Mouse (Mus musculus): ENCODE results near the gene Cd63. TPM values are rescaled to one million over a fixed set of nuclear protein-coding genes. Genes with fewer than 3 reads are reported as not detected.

The Cd63 gene
- polyA plus RNA-seq, 1 experiment, result 2,403 TPM

DNA sequence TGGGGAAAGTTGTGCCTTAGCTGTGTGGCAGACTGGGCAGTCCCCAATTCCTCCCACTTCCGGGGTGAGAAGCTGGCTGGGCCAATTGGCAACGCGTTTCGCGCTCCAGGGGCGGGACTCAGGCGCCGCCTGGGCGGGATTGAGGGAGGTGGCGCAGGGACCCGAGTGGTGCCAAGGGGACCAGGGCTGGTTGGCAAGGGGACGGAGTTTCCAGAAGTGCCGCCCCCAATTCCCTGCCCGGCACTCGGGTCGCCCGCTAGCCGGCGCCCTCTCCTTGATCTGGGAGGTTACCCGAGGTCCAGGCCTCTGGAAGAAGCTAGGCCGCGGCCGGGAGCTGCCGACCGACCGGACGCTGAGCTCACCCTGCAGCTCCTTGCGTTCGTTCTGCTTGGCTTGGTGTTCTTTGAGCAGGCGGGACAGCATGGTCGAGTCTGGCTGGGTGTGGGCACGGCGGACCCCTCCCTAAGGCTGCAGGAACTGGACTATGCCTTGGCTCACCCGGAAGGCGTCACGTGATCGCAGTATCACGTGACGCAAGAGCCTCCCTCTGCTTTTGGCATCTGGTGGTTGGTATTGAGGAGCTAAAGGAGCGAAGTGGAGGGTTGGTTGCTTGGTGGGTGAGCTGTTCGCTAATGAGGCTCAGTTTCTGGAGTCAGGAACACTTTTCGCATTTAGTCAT, 22.4 kb downstream of the Cd63 start:
- no peaks in the 10 kb centered on the region for H3K27me3 ChIP-seq (ENCODE audit: control insufficient read depth, insufficient read depth, insufficient read length)
- H3ac ChIP-seq (ENCODE audit: control insufficient read depth, insufficient read length), result peak overlapping the region; percentile 49
- peak; percentile 33 for TF ChIP-seq SRF (IDR thresholded peaks at IDR 0.05; ENCODE audit: control insufficient read depth, insufficient read length, low read depth)
- no peak for TF ChIP-seq MAX (IDR thresholded peaks at IDR 0.05; ENCODE audit: low read depth)
- no peak for TF ChIP-seq E2F4 (IDR thresholded peaks at IDR 0.05; ENCODE audit: insufficient read depth)
- TF ChIP-seq TCF12 (IDR thresholded peaks at IDR 0.05; ENCODE audit: insufficient read depth, poor library complexity, severe bottlenecking), result peak; percentile 1
- peak in 1 of 3 experiments; percentile 9 for TF ChIP-seq MYOG (IDR thresholded peaks at IDR 0.05; ENCODE audit: control insufficient read depth in 1 of 3, insufficient read depth in 1 of 3, insufficient read length in 2 of 3, low read depth in 2 of 3)
- TF ChIP-seq POLR2AphosphoS2 (IDR thresholded peaks at IDR 0.05; ENCODE audit: insufficient read length, low read depth), result peak; percentile 96
- no peak for TF ChIP-seq REST (IDR thresholded peaks at IDR 0.05; ENCODE audit: insufficient read depth, insufficient read length)
- TF ChIP-seq POLR2A (IDR thresholded peaks at IDR 0.05; ENCODE audit: insufficient read length, low read depth), result peak; percentile 88
- peak; percentile 100 for TF ChIP-seq USF1 (IDR thresholded peaks at IDR 0.05; ENCODE audit: low read depth)
- TF ChIP-seq MYOD1 (IDR thresholded peaks at IDR 0.05; ENCODE audit: control insufficient read depth in 1 of 3, insufficient read length in 2 of 3, low read depth in 2 of 3), result peak in 1 of 3 experiments; percentile 14
- TF ChIP-seq CEBPB (IDR thresholded peaks at IDR 0.05; ENCODE audit: insufficient read depth, poor library complexity, severe bottlenecking), result peak; percentile 29; the same call in 1 of the 2 replicates
- TF ChIP-seq TCF3 (IDR thresholded peaks at IDR 0.05; ENCODE audit: insufficient read length, low read depth), result no peak
- no peaks in the 10 kb centered on the region for H3K36me3 ChIP-seq (ENCODE audit: control insufficient read depth, insufficient read depth)
- H3K4me2 ChIP-seq (ENCODE audit: low read depth), result peak overlapping the region; percentile 96
- peak overlapping the region; percentile 34 for H3K4me3 ChIP-seq
- peaks cover 14% of the 10 kb centered on the region for H3K79me2 ChIP-seq (ENCODE audit: control insufficient read depth, insufficient read depth)

DNA sequence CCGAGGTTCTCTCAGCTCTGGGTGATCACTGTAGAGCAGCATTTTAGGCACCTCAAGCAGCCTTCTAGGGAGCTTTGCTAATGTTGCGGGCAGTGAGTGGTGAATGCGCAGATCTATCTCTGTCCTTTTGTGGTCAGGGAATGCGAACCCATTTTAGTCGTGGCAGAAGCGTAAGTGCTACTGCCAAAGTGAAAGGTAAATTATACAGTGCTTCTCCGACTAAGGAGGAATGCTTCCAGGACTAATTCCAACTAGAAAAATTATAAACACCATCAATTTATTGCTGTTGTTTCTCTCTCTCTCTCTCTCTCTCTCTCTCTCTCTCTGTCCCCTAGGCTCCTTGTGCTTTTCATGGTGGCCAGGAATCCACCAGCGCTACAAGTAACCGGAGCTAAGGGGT, 23.1 kb downstream of the Cd63 start, which contains the start of gene Bloc1s1:
Gene Bloc1s1, minus strand, starts transcription at position 101 of the 400 bp plus-strand sequence.
- H3K4me3 ChIP-seq, result peak within 1 kb of the TSS; percentile 34
- H3K36me3 ChIP-seq (ENCODE audit: control insufficient read depth, insufficient read depth), result no peaks in the 10 kb centered on the region
- peak within 1 kb of the TSS; percentile 96 for H3K4me2 ChIP-seq (ENCODE audit: low read depth)
- peak within 1 kb of the TSS; percentile 49 for H3ac ChIP-seq (ENCODE audit: control insufficient read depth, insufficient read length)
- H3K27me3 ChIP-seq (ENCODE audit: control insufficient read depth, insufficient read depth, insufficient read length), result no peaks in the 10 kb centered on the region
- TF ChIP-seq POLR2A (IDR thresholded peaks at IDR 0.05; ENCODE audit: insufficient read length, low read depth) (no peak), MYOD1 (IDR thresholded peaks at IDR 0.05; ENCODE audit: control insufficient read depth in 1 of 3, insufficient read length in 2 of 3, low read depth in 2 of 3) (no peak), MAX (IDR thresholded peaks at IDR 0.05; ENCODE audit: low read depth) (no peak), SRF (IDR thresholded peaks at IDR 0.05; ENCODE audit: control insufficient read depth, insufficient read length, low read depth) (no peak), E2F4 (IDR thresholded peaks at IDR 0.05; ENCODE audit: insufficient read depth) (no peak), REST (IDR thresholded peaks at IDR 0.05; ENCODE audit: insufficient read depth, insufficient read length) (no peak), POLR2AphosphoS2 (IDR thresholded peaks at IDR 0.05; ENCODE audit: insufficient read length, low read depth) (no peak), MYOG (IDR thresholded peaks at IDR 0.05; ENCODE audit: control insufficient read depth in 1 of 3, insufficient read depth in 1 of 3, insufficient read length in 2 of 3, low read depth in 2 of 3) (no peak), CEBPB (IDR thresholded peaks at IDR 0.05; ENCODE audit: insufficient read depth, poor library complexity, severe bottlenecking) (no peak), TCF12 (IDR thresholded peaks at IDR 0.05; ENCODE audit: insufficient read depth, poor library complexity, severe bottlenecking) (no peak)
- H3K79me2 ChIP-seq (ENCODE audit: control insufficient read depth, insufficient read depth), result peaks cover 14% of the 10 kb centered on the region

DNA sequence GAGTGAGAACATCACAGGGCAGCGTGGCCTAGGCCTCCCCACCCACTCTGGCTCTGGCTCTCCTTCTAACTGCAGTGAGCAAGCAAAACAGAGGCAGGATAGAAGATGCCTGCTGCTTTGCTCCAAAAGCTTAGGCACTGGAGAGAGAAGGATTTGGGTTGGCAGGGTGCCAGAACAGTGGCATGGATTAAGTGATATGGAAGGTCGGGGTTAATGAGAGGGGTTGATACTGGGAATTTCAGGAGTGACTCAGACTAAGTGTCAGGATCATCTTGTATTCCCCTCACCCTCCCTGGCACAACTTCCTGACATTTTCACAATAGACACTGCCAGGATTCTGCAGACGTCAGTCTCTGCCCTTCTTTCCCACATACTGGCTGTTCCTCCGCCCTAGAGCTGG, 27.6 kb downstream of the Cd63 start:
- TF ChIP-seq USF1 (IDR thresholded peaks at IDR 0.05; ENCODE audit: low read depth), result no peak
- TF ChIP-seq CEBPB (IDR thresholded peaks at IDR 0.05; ENCODE audit: insufficient read depth, poor library complexity, severe bottlenecking), result 0 out of 2 replicates have a peak, but pooled peaks have one; percentile 39

DNA sequence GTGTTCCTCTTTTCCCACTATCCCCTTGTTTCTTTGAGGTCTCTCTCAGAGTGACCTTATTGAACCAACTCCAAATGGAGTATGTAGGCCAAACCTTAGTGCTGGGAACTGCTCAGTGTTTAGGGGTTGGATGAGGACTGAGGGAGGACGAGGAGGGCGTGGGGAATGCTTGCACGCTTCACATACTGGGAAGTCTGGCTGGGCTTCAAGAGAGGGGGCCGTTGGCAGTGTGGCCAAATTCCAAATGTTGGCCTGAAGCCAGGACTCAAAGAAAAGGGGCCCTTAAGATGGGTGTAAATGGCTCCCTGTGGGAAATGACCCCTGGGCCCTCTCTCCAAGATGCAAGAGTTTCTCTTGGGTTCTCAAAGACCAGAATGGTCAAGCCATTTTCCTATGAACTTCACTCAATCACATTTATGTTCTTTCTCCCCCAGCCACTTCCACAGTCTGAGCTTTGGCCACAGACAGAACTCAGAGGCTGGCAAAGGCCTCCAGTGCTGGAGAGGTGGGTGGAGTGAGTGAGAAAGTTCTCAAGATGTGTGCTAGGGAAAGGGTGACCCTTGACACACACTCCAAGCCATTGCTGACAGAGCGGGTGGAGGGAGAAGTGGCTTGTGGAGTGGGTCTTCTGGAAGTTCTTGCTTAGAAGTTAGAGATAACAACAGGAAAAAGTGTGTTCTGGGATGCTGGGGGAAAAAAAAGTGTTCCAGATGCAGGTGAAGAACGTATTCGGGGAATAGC, 29.0 kb downstream of the Cd63 start:
- Histone ChIP-seq H3K79me2 (ENCODE audit: control insufficient read depth, insufficient read depth) (peaks cover 22% of the 10 kb centered on the region), H3K36me3 (ENCODE audit: control insufficient read depth, insufficient read depth) (no peaks in the 10 kb centered on the region), H3ac (ENCODE audit: control insufficient read depth, insufficient read length) (no peak overlapping the region), H3K27me3 (ENCODE audit: control insufficient read depth, insufficient read depth, insufficient read length) (no peaks in the 10 kb centered on the region), H3K4me2 (ENCODE audit: low read depth) (peak overlapping the region; percentile 32), H3K4me3 (no peak overlapping the region)
- TF ChIP-seq TCF3 (IDR thresholded peaks at IDR 0.05; ENCODE audit: insufficient read length, low read depth), result no peak
- TF ChIP-seq POLR2AphosphoS2 (IDR thresholded peaks at IDR 0.05; ENCODE audit: insufficient read length, low read depth), result no peak
- no peak for TF ChIP-seq POLR2A (IDR thresholded peaks at IDR 0.05; ENCODE audit: insufficient read length, low read depth)
- no peak for TF ChIP-seq USF1 (IDR thresholded peaks at IDR 0.05; ENCODE audit: low read depth)
- no peak for TF ChIP-seq SRF (IDR thresholded peaks at IDR 0.05; ENCODE audit: control insufficient read depth, insufficient read length, low read depth)
- no peak for TF ChIP-seq CEBPB (IDR thresholded peaks at IDR 0.05; ENCODE audit: insufficient read depth, poor library complexity, severe bottlenecking)
- TF ChIP-seq REST (IDR thresholded peaks at IDR 0.05; ENCODE audit: insufficient read depth, insufficient read length), result no peak
- no peak for TF ChIP-seq MYOG (IDR thresholded peaks at IDR 0.05; ENCODE audit: control insufficient read depth in 1 of 3, insufficient read depth in 1 of 3, insufficient read length in 2 of 3, low read depth in 2 of 3)
- no peak for TF ChIP-seq MYOD1 (IDR thresholded peaks at IDR 0.05; ENCODE audit: control insufficient read depth in 1 of 3, insufficient read length in 2 of 3, low read depth in 2 of 3)
- no peak for TF ChIP-seq TCF12 (IDR thresholded peaks at IDR 0.05; ENCODE audit: insufficient read depth, poor library complexity, severe bottlenecking)
- TF ChIP-seq E2F4 (IDR thresholded peaks at IDR 0.05; ENCODE audit: insufficient read depth), result no peak
- TF ChIP-seq MAX (IDR thresholded peaks at IDR 0.05; ENCODE audit: low read depth), result no peak

More for the DNA sequence above, 27.6 kb downstream of the Cd63 start:
- Histone ChIP-seq H3ac (ENCODE audit: control insufficient read depth, insufficient read length) (no peak overlapping the region), H3K4me2 (ENCODE audit: low read depth) (peak overlapping the region; percentile 60), H3K79me2 (ENCODE audit: control insufficient read depth, insufficient read depth) (peaks cover 23% of the 10 kb centered on the region), H3K27me3 (ENCODE audit: control insufficient read depth, insufficient read depth, insufficient read length) (no peaks in the 10 kb centered on the region), H3K36me3 (ENCODE audit: control insufficient read depth, insufficient read depth) (no peaks in the 10 kb centered on the region), H3K4me3 (no peak overlapping the region)
